Mouse (Mus musculus): ENCODE data around the gene Trhde.

DNA sequence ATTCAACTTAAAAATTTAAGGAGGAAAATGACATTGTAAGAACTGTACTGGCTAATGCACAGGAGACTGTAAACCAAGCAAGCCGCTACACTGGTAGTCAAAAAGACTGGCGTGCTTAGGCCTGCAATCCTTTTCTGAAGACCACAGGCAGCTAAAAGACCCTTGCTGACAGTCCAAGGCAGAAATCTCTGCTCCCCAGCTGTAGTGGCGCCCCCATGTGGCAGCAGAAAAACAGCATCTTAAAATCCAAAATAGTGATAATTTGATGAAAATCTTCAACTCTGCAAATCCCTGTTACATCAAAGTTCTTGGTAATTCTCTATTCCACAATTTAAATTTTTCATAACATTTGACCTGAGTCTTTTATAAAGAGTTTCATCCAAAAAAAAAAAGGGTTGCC is 3.8 kb upstream of the Trhde start:
- TF ChIP-seq CTCF (IDR thresholded peaks at IDR 0.05; ENCODE audit: insufficient read depth, low read depth, low read length) (peak; percentile 53; the same call in 1 of the 2 replicates), POLR2A (IDR thresholded peaks at IDR 0.05; ENCODE audit: insufficient read depth, low read depth, low read length) (no peak)

All from olfactory bulb, adult 2 months (tissue).